Mouse (Mus musculus) ES-Bruce4 (cell line): Measurements from ENCODE around the gene Tmc5.

Experiments
- CTCF ChIP-seq: IDR thresholded peaks from one replicate; pipeline ENCODE4 v1.8.1; 2011; ENCODE audit warnings: low read depth, low read length
- POLR2A ChIP-seq: IDR thresholded peaks from one replicate; pipeline ENCODE4 v1.8.1; 2011; ENCODE audit warnings: low read length; ENCODE audit not compliant: insufficient read depth

- TF ChIP-seq POLR2A = no peak
- no peak for TF ChIP-seq CTCF
Observed at GRCm38 (mm10) chr7:118594611-118595010, 2.5 kb upstream of the Tmc5 start.
